Mouse (Mus musculus) G1E (cell line): ENCODE data around the gene 1700020D05Rik. TPM values are rescaled to one million over a fixed set of nuclear protein-coding genes. Genes with fewer than 3 reads are reported as not detected.

Source experiments
- ATAC-seq: 2 replicates; pipeline ENCODE4 v1.8.0; 2016; ENCODE audit warnings: mild to moderate bottlenecking; ENCODE audit not compliant: insufficient number of reproducible peaks, poor library complexity, low FRiP score, severe bottlenecking; ENCODE audit errors: extremely low read depth
- DNase-seq: peaks from one replicate; pipeline ENCODE4 v3.0.0; 2012; ENCODE audit warnings: low spot score
- H3K27me3 ChIP-seq: 2 replicates; pipeline ENCODE4 v1.6.1; 2012; ENCODE audit warnings: mild to moderate bottlenecking, low read length, inconsistent platforms; ENCODE audit not compliant: insufficient read depth
- H3K36me3 ChIP-seq: replicated peaks from 2 replicates; pipeline ENCODE3; 2012; ENCODE audit warnings: mild to moderate bottlenecking, inconsistent platforms
- H3K4me1 ChIP-seq: 2 replicates; pipeline ENCODE4 v1.6.1; 2012; ENCODE audit warnings: low read depth, low read length, inconsistent platforms, mixed read lengths; ENCODE audit not compliant: insufficient read depth
- H3K4me3 ChIP-seq: 2 replicates; pipeline ENCODE4 v1.5.1; 2012; ENCODE audit warnings: low read depth, mild to moderate bottlenecking, inconsistent platforms, low read length, moderate library complexity, mixed read lengths
- H3K9me3 ChIP-seq: replicated peaks from 2 replicates; pipeline ENCODE4 v1.6.1; 2012; ENCODE audit warnings: inconsistent platforms
- CTCF ChIP-seq: IDR thresholded peaks from 2 replicates; pipeline ENCODE4 v1.5.1; 2012; ENCODE audit warnings: low read depth, low read length, inconsistent platforms, mixed read lengths
- GATA1 ChIP-seq: IDR thresholded peaks from 2 replicates; pipeline ENCODE4 v1.6.1; 2012; ENCODE audit warnings: borderline replicate concordance, low read length, inconsistent platforms, mixed read lengths
- GATA2 ChIP-seq: IDR thresholded peaks from 2 replicates; pipeline ENCODE4 v1.6.1; 2012; ENCODE audit warnings: low read depth, low read length, inconsistent platforms, borderline replicate concordance
- POLR2AphosphoS5 ChIP-seq: IDR thresholded peaks from 2 replicates; pipeline ENCODE4 v1.6.1; 2012; ENCODE audit warnings: low read depth, low read length, inconsistent platforms; ENCODE audit not compliant: insufficient replicate concordance
- TAL1 ChIP-seq: conservative IDR thresholded peaks from 2 replicates; pipeline ENCODE4 v1.6.1; 2012; ENCODE audit warnings: low read depth, low read length, inconsistent platforms, mixed read lengths
- polyA plus RNA-seq: library from polyadenylated mRNA; stranded (reverse); fragments of >175 nt; gene quantifications from 2 replicates; pipeline ENCODE4 v1.2.3, GENCODE M21; 2012
- total RNA-seq, 2 experiments: library from RNA; stranded (forward) in 1 of 2; stranded (reverse) in 1 of 2; fragments of 200-1000 nt in 1 of 2; fragments of >200 nt in 1 of 2; fragmentation: Nextera tagmentation in 1 of 2; gene quantifications; 2 replicates each; pipeline ENCODE4 v1.2.3; 2014 to 2017

1700020D05Rik gene
- 0.73 and 4.0 TPM in 2 replicates for total RNA-seq (2014; fragmentation: Nextera tagmentation)
- 2.1 and 2.7 TPM in 2 replicates for total RNA-seq (2017)
- polyA plus RNA-seq: 0.12 and 0.36 TPM in 2 replicates

DNA sequence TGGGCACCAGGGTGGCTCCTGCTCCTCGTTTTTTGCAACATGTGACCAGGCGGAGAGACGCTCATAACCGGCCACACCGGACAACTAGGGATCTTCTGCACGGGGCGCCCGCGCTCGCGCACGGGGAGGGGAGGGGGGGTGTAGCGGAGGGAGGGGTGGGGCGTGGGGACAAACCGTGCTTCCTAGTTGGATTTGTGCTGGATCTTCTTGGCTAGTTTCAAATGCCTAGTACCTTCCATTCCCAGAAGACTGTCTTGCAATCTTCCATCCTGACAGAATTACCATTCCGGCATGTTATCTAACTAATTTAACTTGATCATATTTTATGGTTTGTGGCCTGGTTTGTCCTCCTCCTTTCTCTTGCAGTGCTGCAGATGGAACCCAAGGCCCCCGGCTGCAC is at the start of gene 1700020D05Rik:
Gene 1700020D05Rik (minus strand): TSS at position 101 of the 400 bp plus-strand sequence.
- H3K36me3 ChIP-seq: peaks cover 33% of the 10 kb centered on the region
- H3K4me3 ChIP-seq: no peak within 1 kb of the TSS
- DNase-seq (no peak), ATAC-seq (no peak)
- no peaks in the 10 kb centered on the region for H3K27me3 ChIP-seq
- no peaks in the 10 kb centered on the region for H3K4me1 ChIP-seq
- H3K9me3 ChIP-seq: no peaks in the 10 kb centered on the region
- TF ChIP-seq TAL1 (no peak), POLR2AphosphoS5 (no peak), GATA1 (no peak), CTCF (no peak), GATA2 (no peak)

DNA sequence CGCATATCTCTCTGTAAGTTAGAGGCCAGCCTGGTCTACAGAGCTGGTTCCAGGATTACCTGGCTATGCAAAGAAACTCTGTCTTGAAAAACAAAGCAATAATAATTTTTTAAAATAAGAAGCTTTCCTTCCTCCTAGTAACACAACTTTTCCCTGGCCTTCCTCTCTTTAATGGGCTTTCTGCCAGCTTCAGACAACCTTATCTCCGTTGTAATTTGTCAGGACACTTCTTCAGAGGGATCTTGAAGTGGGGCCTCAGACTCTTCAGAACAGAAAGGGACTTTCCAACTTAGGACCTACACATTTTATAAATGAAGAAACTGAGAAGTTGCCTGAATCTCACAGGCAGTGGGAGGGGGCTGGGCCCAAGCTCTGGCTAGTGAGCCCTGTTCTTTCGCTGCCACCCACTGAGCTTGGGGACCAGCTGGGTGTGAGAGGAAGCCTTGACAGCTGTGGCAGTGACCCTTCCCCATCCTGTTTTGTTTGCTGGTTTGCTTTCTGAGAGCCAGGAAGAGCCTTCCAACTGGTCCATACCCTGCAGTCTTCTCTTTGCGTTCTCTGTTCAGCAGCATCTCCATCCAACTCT is 44.0 kb upstream of the 1700020D05Rik start:
- Histone ChIP-seq H3K4me1 (no peaks in the 10 kb centered on the region), H3K36me3 (no peaks in the 10 kb centered on the region), H3K4me3 (no peak overlapping the region), H3K9me3 (no peaks in the 10 kb centered on the region), H3K27me3 (peaks cover 55% of the 10 kb centered on the region)
- no peak for DNase-seq
- ATAC-seq: no peak
- no peak for TF ChIP-seq POLR2AphosphoS5
- no peak for TF ChIP-seq GATA1
- no peak for TF ChIP-seq GATA2

DNA sequence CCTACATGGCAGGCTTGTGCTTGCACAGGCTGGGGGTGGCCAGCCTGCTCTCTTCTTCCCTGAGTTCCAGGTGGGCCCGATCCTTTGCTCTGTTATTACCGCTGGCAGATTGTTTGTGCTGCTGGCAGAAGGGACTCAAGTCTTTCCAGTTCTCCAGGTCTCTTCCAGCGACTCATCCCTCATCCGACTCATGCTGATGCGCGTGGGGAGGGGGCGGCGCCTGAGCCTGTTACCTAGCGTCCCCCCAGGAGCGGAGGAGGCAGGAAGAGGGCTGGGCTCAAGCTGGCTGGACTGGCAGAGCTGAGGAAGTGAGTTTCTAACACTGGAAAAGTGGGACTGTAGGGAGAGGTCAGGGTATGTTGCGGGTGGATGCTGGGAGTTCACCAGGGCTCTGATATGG is 40.4 kb upstream of the 1700020D05Rik start:
- DNase-seq: no peak
- Histone ChIP-seq H3K36me3 (no peaks in the 10 kb centered on the region), H3K9me3 (no peaks in the 10 kb centered on the region), H3K4me3 (no peak overlapping the region), H3K4me1 (no peaks in the 10 kb centered on the region), H3K27me3 (peaks cover 44% of the 10 kb centered on the region)
- no peak for ATAC-seq
- TF ChIP-seq GATA1: no peak
- TF ChIP-seq GATA2: no peak
- no peak for TF ChIP-seq CTCF
- TF ChIP-seq TAL1: no peak
- TF ChIP-seq POLR2AphosphoS5: no peak

DNA sequence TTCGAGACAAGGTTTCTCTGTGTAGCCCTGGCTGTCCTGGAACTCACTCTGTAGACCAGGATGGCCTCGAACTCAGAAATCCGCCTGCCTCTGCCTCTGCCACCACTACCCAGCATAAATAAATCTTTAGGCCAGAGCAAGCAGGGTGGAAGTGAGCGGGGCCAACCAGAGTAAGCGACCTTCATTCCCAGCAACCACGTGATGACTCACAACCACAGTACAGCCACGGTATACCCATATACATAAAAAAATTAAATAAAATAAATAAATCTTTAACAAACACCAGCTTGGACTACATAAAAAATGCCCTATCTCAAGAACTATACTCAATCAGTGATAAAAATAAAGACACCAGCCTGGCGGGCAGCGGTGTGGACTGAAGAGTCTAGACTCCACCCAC is 39.8 kb upstream of the 1700020D05Rik start:
- ATAC-seq (no peak), DNase-seq (no peak)
- H3K4me1 ChIP-seq: no peaks in the 10 kb centered on the region
- H3K4me3 ChIP-seq: no peak overlapping the region
- H3K9me3 ChIP-seq: no peaks in the 10 kb centered on the region
- TF ChIP-seq GATA2: no peak
- TF ChIP-seq CTCF: no peak
- TF ChIP-seq POLR2AphosphoS5: no peak
- TF ChIP-seq TAL1: no peak
- no peak for TF ChIP-seq GATA1
- peaks cover 42% of the 10 kb centered on the region for H3K27me3 ChIP-seq
- no peaks in the 10 kb centered on the region for H3K36me3 ChIP-seq

DNA sequence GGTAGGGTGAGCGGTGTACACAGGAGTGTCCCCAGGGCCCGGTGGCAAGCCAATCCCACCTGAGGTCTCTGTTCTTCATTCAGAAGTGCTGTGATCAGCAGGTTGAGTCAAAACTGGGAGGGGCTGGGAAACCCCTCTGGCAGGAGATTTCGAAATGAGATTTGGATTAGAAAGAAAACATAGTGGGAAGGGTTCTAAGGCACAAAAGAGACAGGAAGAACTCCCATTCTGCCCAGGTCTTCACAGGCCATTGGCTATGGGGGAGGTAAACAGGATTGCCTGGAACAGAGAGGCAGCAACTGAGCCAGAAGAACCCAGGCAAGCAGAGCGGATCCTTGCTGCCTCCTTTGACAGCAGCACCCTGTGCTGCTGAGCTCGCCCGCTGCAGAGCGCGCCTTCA is 35.2 kb upstream of the 1700020D05Rik start:
- no peaks in the 10 kb centered on the region for H3K36me3 ChIP-seq
- H3K9me3 ChIP-seq: no peaks in the 10 kb centered on the region
- DNase-seq (no peak), ATAC-seq (no peak)
- no peaks in the 10 kb centered on the region for H3K4me1 ChIP-seq
- no peak overlapping the region for H3K4me3 ChIP-seq
- no peak for TF ChIP-seq CTCF
- no peak for TF ChIP-seq TAL1
- no peak for TF ChIP-seq POLR2AphosphoS5
- no peak for TF ChIP-seq GATA1
- no peak for TF ChIP-seq GATA2
- H3K27me3 ChIP-seq: peaks cover 28% of the 10 kb centered on the region

DNA sequence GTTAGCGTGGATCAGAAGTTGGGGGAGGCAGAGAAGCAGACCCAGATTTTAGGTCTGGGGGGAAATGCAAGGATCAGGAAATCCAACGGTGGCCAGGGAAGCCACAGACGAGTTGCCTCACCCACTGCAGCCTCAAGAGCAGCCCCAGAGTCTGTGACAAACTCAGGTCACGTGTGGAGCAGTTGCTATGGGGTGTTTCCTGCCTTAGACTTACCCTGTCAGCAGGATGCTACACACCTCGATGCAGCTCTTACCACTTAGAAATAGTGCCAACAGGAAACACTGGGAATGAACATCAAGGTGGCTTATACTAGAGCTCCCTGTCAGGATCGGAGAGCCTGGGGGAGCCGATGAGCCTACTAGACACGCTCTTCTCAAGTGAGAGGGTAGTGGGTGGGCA is 28.9 kb upstream of the 1700020D05Rik start:
- ATAC-seq (no peak), DNase-seq (no peak)
- H3K4me3 ChIP-seq: no peak overlapping the region
- peaks cover 46% of the 10 kb centered on the region for H3K27me3 ChIP-seq
- TF ChIP-seq GATA1: no peak
- no peaks in the 10 kb centered on the region for H3K9me3 ChIP-seq
- H3K36me3 ChIP-seq: no peaks in the 10 kb centered on the region
- peaks cover 11% of the 10 kb centered on the region for H3K4me1 ChIP-seq
